Mouse (Mus musculus): ENCODE data around the gene Pcgf5. TPM values are rescaled to one million over a fixed set of nuclear protein-coding genes. Genes with fewer than 3 reads are reported as not detected.
A peak's percentile ranks its signal among the peaks of the same experiment; 100 is the strongest.

The Pcgf5 gene
- polyA plus RNA-seq, 1 experiment: 30.7 TPM

GRCm38 (mm10) chr19:36409861-36410392 is 61.8 kb downstream of the Pcgf5 start:
- Histone ChIP-seq H3K27me3 (ENCODE audit: control insufficient read depth, insufficient read depth, low read length) (no peaks in the 10 kb centered on the region), H3K4me1 (ENCODE audit: control insufficient read depth, insufficient read depth, low read length) (peaks cover 7% of the 10 kb centered on the region), H3K36me3 (ENCODE audit: control insufficient read depth, insufficient read depth, low read length) (no peaks in the 10 kb centered on the region; the same call in 1 of the 2 replicates), H3K27ac (ENCODE audit: control insufficient read depth, insufficient read depth, low read depth, low read length) (peak overlapping the region; percentile 71), H3K4me3 (ENCODE audit: control insufficient read depth, low read depth, low read length) (peak overlapping the region; percentile 79)
- no peak for TF ChIP-seq CTCF (IDR thresholded peaks at IDR 0.05; ENCODE audit: control insufficient read depth, insufficient read depth, insufficient replicate concordance, low read depth, low read length)
- TF ChIP-seq POLR2A (IDR thresholded peaks at IDR 0.05; ENCODE audit: control insufficient read depth, low read depth, low read length): no peak; the same call in 1 of the 2 replicates

- no peaks in the 10 kb centered on the region for H3K36me3 ChIP-seq (ENCODE audit: control insufficient read depth, insufficient read depth, low read length)
- H3K4me3 ChIP-seq (ENCODE audit: control insufficient read depth, low read depth, low read length): no peak overlapping the region
- no peaks in the 10 kb centered on the region for H3K4me1 ChIP-seq (ENCODE audit: control insufficient read depth, insufficient read depth, low read length)
- H3K27me3 ChIP-seq (ENCODE audit: control insufficient read depth, insufficient read depth, low read length): no peaks in the 10 kb centered on the region
- TF ChIP-seq POLR2A (IDR thresholded peaks at IDR 0.05; ENCODE audit: control insufficient read depth, low read depth, low read length) (no peak), CTCF (IDR thresholded peaks at IDR 0.05; ENCODE audit: control insufficient read depth, insufficient read depth, insufficient replicate concordance, low read depth, low read length) (no peak)
- no peak overlapping the region for H3K27ac ChIP-seq (ENCODE audit: control insufficient read depth, insufficient read depth, low read depth, low read length)
Measured at GRCm38 (mm10) chr19:36419885-36420284, 71.8 kb downstream of the Pcgf5 start.

GRCm38 (mm10) chr19:36427195-36427876 is 79.2 kb downstream of the Pcgf5 start:
- Histone ChIP-seq H3K27me3 (ENCODE audit: control insufficient read depth, insufficient read depth, low read length) (no peaks in the 10 kb centered on the region), H3K4me3 (ENCODE audit: control insufficient read depth, low read depth, low read length) (no peak overlapping the region), H3K4me1 (ENCODE audit: control insufficient read depth, insufficient read depth, low read length) (no peaks in the 10 kb centered on the region), H3K36me3 (ENCODE audit: control insufficient read depth, insufficient read depth, low read length) (no peaks in the 10 kb centered on the region; the same call in 1 of the 2 replicates), H3K27ac (ENCODE audit: control insufficient read depth, insufficient read depth, low read depth, low read length) (no peak overlapping the region)
- no peak for TF ChIP-seq CTCF (IDR thresholded peaks at IDR 0.05; ENCODE audit: control insufficient read depth, insufficient read depth, insufficient replicate concordance, low read depth, low read length)
- TF ChIP-seq POLR2A (IDR thresholded peaks at IDR 0.05; ENCODE audit: control insufficient read depth, low read depth, low read length): no peak

- Histone ChIP-seq H3K36me3 (ENCODE audit: control insufficient read depth, insufficient read depth, low read length) (no peaks in the 10 kb centered on the region; the same call in 1 of the 2 replicates), H3K27me3 (ENCODE audit: control insufficient read depth, insufficient read depth, low read length) (no peaks in the 10 kb centered on the region), H3K4me1 (ENCODE audit: control insufficient read depth, insufficient read depth, low read length) (no peaks in the 10 kb centered on the region), H3K27ac (ENCODE audit: control insufficient read depth, insufficient read depth, low read depth, low read length) (no peak overlapping the region), H3K4me3 (ENCODE audit: control insufficient read depth, low read depth, low read length) (peak overlapping the region; percentile 84)
- TF ChIP-seq POLR2A (IDR thresholded peaks at IDR 0.05; ENCODE audit: control insufficient read depth, low read depth, low read length) (no peak), CTCF (IDR thresholded peaks at IDR 0.05; ENCODE audit: control insufficient read depth, insufficient read depth, insufficient replicate concordance, low read depth, low read length) (no peak)
Measured at GRCm38 (mm10) chr19:36428116-36428515, 80.0 kb downstream of the Pcgf5 start.

- Histone ChIP-seq H3K4me3 (ENCODE audit: control insufficient read depth, low read depth, low read length) (no peak overlapping the region), H3K36me3 (ENCODE audit: control insufficient read depth, insufficient read depth, low read length) (no peaks in the 10 kb centered on the region; the same call in 1 of the 2 replicates), H3K27me3 (ENCODE audit: control insufficient read depth, insufficient read depth, low read length) (no peaks in the 10 kb centered on the region), H3K4me1 (ENCODE audit: control insufficient read depth, insufficient read depth, low read length) (no peaks in the 10 kb centered on the region), H3K27ac (ENCODE audit: control insufficient read depth, insufficient read depth, low read depth, low read length) (no peak overlapping the region)
- TF ChIP-seq CTCF (IDR thresholded peaks at IDR 0.05; ENCODE audit: control insufficient read depth, insufficient read depth, insufficient replicate concordance, low read depth, low read length) (no peak), POLR2A (IDR thresholded peaks at IDR 0.05; ENCODE audit: control insufficient read depth, low read depth, low read length) (no peak)
Measured at GRCm38 (mm10) chr19:36429354-36429753, 81.2 kb downstream of the Pcgf5 start.

- no peaks in the 10 kb centered on the region for H3K4me1 ChIP-seq (ENCODE audit: control insufficient read depth, insufficient read depth, low read length)
- H3K36me3 ChIP-seq (ENCODE audit: control insufficient read depth, insufficient read depth, low read length): no peaks in the 10 kb centered on the region; the same call in none of the 2 replicates
- no peaks in the 10 kb centered on the region for H3K27me3 ChIP-seq (ENCODE audit: control insufficient read depth, insufficient read depth, low read length)
- no peak overlapping the region for H3K27ac ChIP-seq (ENCODE audit: control insufficient read depth, insufficient read depth, low read depth, low read length)
- TF ChIP-seq CTCF (IDR thresholded peaks at IDR 0.05; ENCODE audit: control insufficient read depth, insufficient read depth, insufficient replicate concordance, low read depth, low read length) (no peak), POLR2A (IDR thresholded peaks at IDR 0.05; ENCODE audit: control insufficient read depth, low read depth, low read length) (no peak)
- no peak overlapping the region for H3K4me3 ChIP-seq (ENCODE audit: control insufficient read depth, low read depth, low read length)
Measured at GRCm38 (mm10) chr19:36433161-36433560, 85.1 kb downstream of the Pcgf5 start.

- H3K36me3 ChIP-seq (ENCODE audit: control insufficient read depth, insufficient read depth, low read length): no peaks in the 10 kb centered on the region; the same call in none of the 2 replicates
- H3K27ac ChIP-seq (ENCODE audit: control insufficient read depth, insufficient read depth, low read depth, low read length): no peak overlapping the region
- H3K4me1 ChIP-seq (ENCODE audit: control insufficient read depth, insufficient read depth, low read length): no peaks in the 10 kb centered on the region
- no peaks in the 10 kb centered on the region for H3K27me3 ChIP-seq (ENCODE audit: control insufficient read depth, insufficient read depth, low read length)
- TF ChIP-seq POLR2A (IDR thresholded peaks at IDR 0.05; ENCODE audit: control insufficient read depth, low read depth, low read length) (no peak), CTCF (IDR thresholded peaks at IDR 0.05; ENCODE audit: control insufficient read depth, insufficient read depth, insufficient replicate concordance, low read depth, low read length) (no peak)
- H3K4me3 ChIP-seq (ENCODE audit: control insufficient read depth, low read depth, low read length): no peak overlapping the region
Measured at GRCm38 (mm10) chr19:36439894-36440714, 92.0 kb downstream of the Pcgf5 start.
